Mouse (Mus musculus): ENCODE measurements around the gene Paf1. TPM values are rescaled to one million over a fixed set of nuclear protein-coding genes. Genes with fewer than 3 reads are reported as not detected.

Gene Paf1
- polyA plus RNA-seq, 2 experiments = 15.0 to 40.4 TPM

GRCm38 (mm10) chr7:28401942-28402341 lies 9.2 kb downstream of the Paf1 start:
- 54% methylated on average over 3 of the region's 3 CpGs for WGBS (ENCODE audit: insufficient replicate concordance)
- TF ChIP-seq EP300 (IDR thresholded peaks at IDR 0.05; ENCODE audit: low read depth) (no peak), CTCF (IDR thresholded peaks at IDR 0.05; ENCODE audit: low read depth) (no peak)
- ATAC-seq (ENCODE audit: insufficient read depth) (no peak), DNase-seq (ENCODE audit: low read depth in 3 of 3, low spot score in 3 of 3) (no peak)
- H3K9me3 ChIP-seq (ENCODE audit: control insufficient read depth, low read length) = no peaks in the 10 kb centered on the region
- H3K27ac ChIP-seq = no peak overlapping the region
- H3K36me3 ChIP-seq (replicated peaks; ENCODE audit: control insufficient read depth, insufficient read depth, low read depth) = peaks cover 40% of the 10 kb centered on the region
- H3K4me2 ChIP-seq (ENCODE audit: low read depth) = no peak overlapping the region
- H3K27me3 ChIP-seq (ENCODE audit: control insufficient read depth, insufficient read depth, low read length) = no peaks in the 10 kb centered on the region
- H3K4me1 ChIP-seq (replicated peaks; ENCODE audit: control insufficient read depth in 2 of 2, insufficient read depth in 2 of 2, low read length in 1 of 2) = no peaks in the 10 kb centered on the region; a peak in 1 of 4 replicates
- no peak overlapping the region for H3K9ac ChIP-seq (replicated peaks)
- no peak overlapping the region for H3K4me3 ChIP-seq (ENCODE audit: insufficient read depth in 1 of 2, low read depth in 2 of 2, low read length in 2 of 2)

DNA sequence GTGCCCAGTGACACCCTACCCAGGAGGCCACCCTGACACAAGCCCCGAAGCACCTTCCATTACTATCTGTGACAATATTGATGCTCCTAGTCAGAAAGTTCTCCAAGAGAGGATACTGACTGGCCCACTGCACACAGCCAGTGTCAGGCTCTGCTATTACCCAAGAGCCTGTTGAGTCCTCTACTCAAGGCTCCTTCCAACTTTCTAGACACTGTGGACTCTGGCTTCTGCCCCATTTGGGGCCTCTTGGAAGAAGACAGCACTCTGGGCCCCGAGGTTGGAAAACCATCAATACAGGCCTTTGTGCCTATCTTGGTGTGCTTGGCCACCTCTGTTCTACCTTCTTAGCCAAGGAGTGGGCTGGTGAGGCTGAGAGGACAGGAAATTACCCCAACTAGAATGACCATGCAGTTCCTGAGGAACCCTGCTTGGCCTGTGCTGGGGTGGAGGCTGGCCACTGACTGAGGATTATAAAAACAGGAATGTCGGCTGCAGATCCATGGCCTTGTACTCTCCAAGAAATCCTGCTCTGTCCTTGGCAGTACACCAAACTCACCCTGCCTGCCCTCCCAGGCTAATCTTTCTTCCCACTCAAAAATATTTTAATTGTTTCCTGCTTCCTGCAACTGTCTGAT lies 18.2 kb downstream of the Paf1 start:
- H3K36me3 ChIP-seq (replicated peaks; ENCODE audit: control insufficient read depth, insufficient read depth, low read depth) = peaks cover 41% of the 10 kb centered on the region
- H3K9ac ChIP-seq (replicated peaks) = no peak overlapping the region
- H3K27ac ChIP-seq = no peak overlapping the region
- DNase-seq (ENCODE audit: low read depth in 3 of 3, low spot score in 3 of 3) (no peak), ATAC-seq (ENCODE audit: insufficient read depth) (no peak)
- TF ChIP-seq CTCF (IDR thresholded peaks at IDR 0.05; ENCODE audit: low read depth) (no peak), EP300 (IDR thresholded peaks at IDR 0.05; ENCODE audit: low read depth) (no peak)
- H3K27me3 ChIP-seq (ENCODE audit: control insufficient read depth, insufficient read depth, low read length) = no peaks in the 10 kb centered on the region
- H3K4me3 ChIP-seq (ENCODE audit: insufficient read depth in 1 of 2, low read depth in 2 of 2, low read length in 2 of 2) = no peak overlapping the region
- H3K4me1 ChIP-seq (replicated peaks; ENCODE audit: control insufficient read depth in 2 of 2, insufficient read depth in 2 of 2, low read length in 1 of 2) = no peaks in the 10 kb centered on the region
- H3K4me2 ChIP-seq (ENCODE audit: low read depth) = no peak overlapping the region
- no peaks in the 10 kb centered on the region for H3K9me3 ChIP-seq (ENCODE audit: control insufficient read depth, low read length)
- WGBS (ENCODE audit: insufficient replicate concordance) = 85% methylated on average over 3 of the region's 3 CpGs

- no peak overlapping the region for H3K4me2 ChIP-seq (ENCODE audit: low read depth)
- no peaks in the 10 kb centered on the region for H3K9me3 ChIP-seq (ENCODE audit: control insufficient read depth, low read length)
- H3K4me3 ChIP-seq (ENCODE audit: insufficient read depth in 1 of 2, low read depth in 2 of 2, low read length in 2 of 2) = no peak overlapping the region
- no peak overlapping the region for H3K9ac ChIP-seq (replicated peaks)
- 60% methylated on average over 4 of the region's 4 CpGs for WGBS (ENCODE audit: insufficient replicate concordance)
- no peak overlapping the region for H3K27ac ChIP-seq
- H3K27me3 ChIP-seq (ENCODE audit: control insufficient read depth, insufficient read depth, low read length) = no peaks in the 10 kb centered on the region
- no peaks in the 10 kb centered on the region for H3K4me1 ChIP-seq (replicated peaks; ENCODE audit: control insufficient read depth in 2 of 2, insufficient read depth in 2 of 2, low read length in 1 of 2)
- no peak for TF ChIP-seq EP300 (IDR thresholded peaks at IDR 0.05; ENCODE audit: low read depth)
- 0 out of 2 replicates have a peak, but pooled peaks have one; percentile 20 for TF ChIP-seq CTCF (IDR thresholded peaks at IDR 0.05; ENCODE audit: low read depth)
- H3K36me3 ChIP-seq (replicated peaks; ENCODE audit: control insufficient read depth, insufficient read depth, low read depth) = peaks cover 34% of the 10 kb centered on the region
- DNase-seq (ENCODE audit: low read depth in 3 of 3, low spot score in 3 of 3) (no peak), ATAC-seq (ENCODE audit: insufficient read depth) (no peak)
Observed at GRCm38 (mm10) chr7:28412826-28413225, 20.1 kb downstream of the Paf1 start.

DNA sequence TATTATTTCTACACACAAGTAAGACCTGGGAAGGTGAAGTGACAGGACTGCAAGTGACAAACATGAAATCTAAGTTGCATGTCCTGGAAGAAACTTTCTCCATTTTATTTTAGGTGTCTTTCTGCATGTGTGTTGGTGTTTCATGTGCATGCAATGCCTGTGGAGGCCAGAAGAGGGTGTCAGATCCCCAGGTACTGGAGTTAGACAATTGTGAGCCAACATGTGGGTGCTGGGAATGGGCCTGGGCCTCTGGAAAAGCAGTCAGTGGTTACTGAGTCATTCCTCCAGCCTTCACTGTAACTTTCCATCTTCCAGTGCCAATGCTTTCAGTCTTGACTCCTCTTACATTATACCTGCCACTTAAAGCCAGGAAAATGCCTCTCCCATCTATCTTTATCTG lies 24.6 kb downstream of the Paf1 start:
- TF ChIP-seq EP300 (IDR thresholded peaks at IDR 0.05; ENCODE audit: low read depth) = no peak
- TF ChIP-seq CTCF (IDR thresholded peaks at IDR 0.05; ENCODE audit: low read depth) = peak; percentile 54
- no peak overlapping the region for H3K4me2 ChIP-seq (ENCODE audit: low read depth)
- H3K9ac ChIP-seq (replicated peaks) = no peak overlapping the region
- no peaks in the 10 kb centered on the region for H3K4me1 ChIP-seq (replicated peaks; ENCODE audit: control insufficient read depth in 2 of 2, insufficient read depth in 2 of 2, low read length in 1 of 2)
- H3K4me3 ChIP-seq (ENCODE audit: insufficient read depth in 1 of 2, low read depth in 2 of 2, low read length in 2 of 2) = no peak overlapping the region
- no peak for ATAC-seq (ENCODE audit: insufficient read depth)
- DNase-seq (ENCODE audit: low read depth in 3 of 3, low spot score in 3 of 3) = no peak
- H3K27ac ChIP-seq = no peak overlapping the region
- H3K36me3 ChIP-seq (replicated peaks; ENCODE audit: control insufficient read depth, insufficient read depth, low read depth) = peaks cover 65% of the 10 kb centered on the region
- H3K27me3 ChIP-seq (ENCODE audit: control insufficient read depth, insufficient read depth, low read length) = no peaks in the 10 kb centered on the region
- no peaks in the 10 kb centered on the region for H3K9me3 ChIP-seq (ENCODE audit: control insufficient read depth, low read length)

- DNase-seq (ENCODE audit: low read depth in 3 of 3, low spot score in 3 of 3) (no peak), ATAC-seq (ENCODE audit: insufficient read depth) (no peak)
- TF ChIP-seq CTCF (IDR thresholded peaks at IDR 0.05; ENCODE audit: low read depth) = no peak
- TF ChIP-seq EP300 (IDR thresholded peaks at IDR 0.05; ENCODE audit: low read depth) = no peak
- Histone ChIP-seq H3K9ac (replicated peaks) (no peak overlapping the region), H3K4me3 (ENCODE audit: insufficient read depth in 1 of 2, low read depth in 2 of 2, low read length in 2 of 2) (no peak overlapping the region), H3K36me3 (replicated peaks; ENCODE audit: control insufficient read depth, insufficient read depth, low read depth) (peaks cover 65% of the 10 kb centered on the region), H3K4me1 (replicated peaks; ENCODE audit: control insufficient read depth in 2 of 2, insufficient read depth in 2 of 2, low read length in 1 of 2) (no peaks in the 10 kb centered on the region), H3K27me3 (ENCODE audit: control insufficient read depth, insufficient read depth, low read length) (no peaks in the 10 kb centered on the region), H3K9me3 (ENCODE audit: control insufficient read depth, low read length) (no peaks in the 10 kb centered on the region), H3K4me2 (ENCODE audit: low read depth) (no peak overlapping the region), H3K27ac (no peak overlapping the region)
- WGBS (ENCODE audit: insufficient replicate concordance) = 82% methylated on average over 8 of the region's 8 CpGs
Observed at GRCm38 (mm10) chr7:28418096-28418670, 25.4 kb downstream of the Paf1 start.

Data from liver, embryonic 14.5 days (tissue).